Comparison of ENCODE assay signal across 15 mouse cellular contexts in genomic region chr14:57649501-57649900, GRCm38 (mm10). TPM values are rescaled to one million over a fixed set of nuclear protein-coding genes. Genes with fewer than 3 reads are reported as not detected.
DNase-seq lines count a peak whose midpoint lies in the region; ATAC-seq and TF ChIP-seq lines count a peak whose summit lies in the region.
"Had no signal": no experiment of that assay in that cellular context is flagged by ENCODE, and none has a peak within 500 bp of the region (broad histone marks: within the 10 kb centered on the region; RNA-seq: fewer than 3 reads in every experiment).

No protein-coding gene starts in this region.

- no peak overlapping the region for H3K27ac ChIP-seq in hindbrain, postnatal 0 days
- no peak overlapping the region for H3K27ac ChIP-seq in hindbrain, embryonic 14.5 days
- H3K27ac ChIP-seq in heart, embryonic 12.5 days (ENCODE audit: poor library complexity, severe bottlenecking), result no peak overlapping the region
- H3K27ac ChIP-seq: embryonic facial prominence, embryonic 12.5 days; hindbrain, embryonic 15.5 days; limb, embryonic 12.5 days had no signal

- H3K4me3 ChIP-seq in hindbrain, postnatal 0 days (ENCODE audit: low read length), result no peak overlapping the region
- no peak overlapping the region for H3K4me3 ChIP-seq in hindbrain, embryonic 14.5 days (replicated peaks; ENCODE audit: low read length)
- H3K4me3 ChIP-seq in lung, adult 2 months (replicated peaks; ENCODE audit: extremely low read depth, low read depth, low read length), result no peak overlapping the region
- H3K4me3 ChIP-seq in heart, embryonic 12.5 days, result no peak overlapping the region
- H3K4me3 ChIP-seq: embryonic facial prominence, embryonic 12.5 days; hindbrain, embryonic 15.5 days; limb, embryonic 12.5 days had no signal

- no peak for ATAC-seq in hindbrain, postnatal 0 days
- no peak for ATAC-seq in hindbrain, embryonic 14.5 days (ENCODE audit: low FRiP score)
- ATAC-seq in heart, embryonic 12.5 days (ENCODE audit: insufficient number of reproducible peaks, low FRiP score), result no peak

- H3K36me3 ChIP-seq in hindbrain, postnatal 0 days (ENCODE audit: insufficient read depth, low read length), result no peaks in the 10 kb centered on the region
- H3K36me3 ChIP-seq in hindbrain, embryonic 14.5 days (replicated peaks; ENCODE audit: control insufficient read depth, insufficient read depth), result 0 out of 2 replicates have a peak, but pooled peaks cover 6% of the 10 kb centered on the region
- H3K36me3 ChIP-seq in splenic B cell, adult 2 months (ENCODE audit: control insufficient read depth, insufficient read depth, low read length, poor library complexity, severe bottlenecking), result peaks cover 2% of the 10 kb centered on the region; the same call in 1 of the 2 replicates
- no peaks in the 10 kb centered on the region for H3K36me3 ChIP-seq in heart, embryonic 12.5 days
- H3K36me3 ChIP-seq: embryonic facial prominence, embryonic 12.5 days; hindbrain, embryonic 15.5 days; limb, embryonic 12.5 days had no signal

- no peak for TF ChIP-seq POLR2A in lung, adult 2 months (IDR thresholded peaks at IDR 0.05; ENCODE audit: borderline replicate concordance, extremely low read depth, low read depth, low read length)

- no peak overlapping the region for H3K4me2 ChIP-seq in hindbrain, postnatal 0 days (ENCODE audit: low read depth, low read length)
- H3K4me2 ChIP-seq in hindbrain, embryonic 14.5 days (replicated peaks), result no peak overlapping the region
- no peak overlapping the region for H3K4me2 ChIP-seq in heart, embryonic 12.5 days
- H3K4me2 ChIP-seq: embryonic facial prominence, embryonic 12.5 days; hindbrain, embryonic 15.5 days; limb, embryonic 12.5 days had no signal

- H3K4me1 ChIP-seq in hindbrain, postnatal 0 days (ENCODE audit: insufficient read depth, low read length), result no peaks in the 10 kb centered on the region
- no peaks in the 10 kb centered on the region for H3K4me1 ChIP-seq in hindbrain, embryonic 14.5 days (replicated peaks; ENCODE audit: control insufficient read depth, insufficient read depth, low read length)
- H3K4me1 ChIP-seq in lung, adult 2 months (ENCODE audit: control insufficient read depth, insufficient read depth, low read length), result no peaks in the 10 kb centered on the region
- H3K4me1 ChIP-seq in heart, embryonic 12.5 days (replicated peaks), result peaks cover 12% of the 10 kb centered on the region
- H3K4me1 ChIP-seq: hindbrain, embryonic 15.5 days; limb, embryonic 12.5 days had no signal

- no peaks in the 10 kb centered on the region for H3K9me3 ChIP-seq in hindbrain, postnatal 0 days (ENCODE audit: low read length)
- H3K9me3 ChIP-seq in hindbrain, embryonic 14.5 days (ENCODE audit: control insufficient read depth, low read length), result no peaks in the 10 kb centered on the region
- no peaks in the 10 kb centered on the region for H3K9me3 ChIP-seq in heart, embryonic 12.5 days (replicated peaks)
- H3K9me3 ChIP-seq: embryonic facial prominence, embryonic 12.5 days; hindbrain, embryonic 15.5 days; limb, embryonic 12.5 days had no signal

- H3K9ac ChIP-seq in hindbrain, postnatal 0 days (replicated peaks; ENCODE audit: low read length), result no peak overlapping the region
- no peak overlapping the region for H3K9ac ChIP-seq in hindbrain, embryonic 14.5 days
- H3K9ac ChIP-seq in heart, embryonic 12.5 days, result no peak overlapping the region
- H3K9ac ChIP-seq: embryonic facial prominence, embryonic 12.5 days; hindbrain, embryonic 15.5 days; limb, embryonic 12.5 days had no signal

- DNase-seq in hindbrain, postnatal 0 days (ENCODE audit: low spot score), result no peak
- DNase-seq in hindbrain, embryonic 14.5 days (ENCODE audit: low spot score), result no peak
- DNase-seq in lung, postnatal 25 days (ENCODE audit: low spot score), result peak; percentile 2
- DNase-seq in lung, adult 2 months, result no peak
- peak; percentile 27 for DNase-seq in MN1 (ENCODE audit: low spot score)
- peak; percentile 48 for DNase-seq in splenic B cell, adult 2 months (ENCODE audit: low read depth, low spot score)
- no peak for DNase-seq in yolk sac, embryonic 10.5 days (ENCODE audit: low spot score)
- DNase-seq: adrenal gland, postnatal 36 days; heart, postnatal 14 days; kidney, adult 8-10 months; retina, postnatal 1 day had no signal

- TF ChIP-seq CTCF in hindbrain, postnatal 0 days (IDR thresholded peaks at IDR 0.05; ENCODE audit: low read depth), result peak; percentile 21; the same call in 1 of the 2 replicates
- no peak for TF ChIP-seq CTCF in lung, adult 2 months (IDR thresholded peaks at IDR 0.05; ENCODE audit: insufficient read depth, low read length)

- no peaks in the 10 kb centered on the region for H3K27me3 ChIP-seq in hindbrain, postnatal 0 days (ENCODE audit: insufficient read depth, low read length)
- no peaks in the 10 kb centered on the region for H3K27me3 ChIP-seq in hindbrain, embryonic 14.5 days (ENCODE audit: control insufficient read depth, insufficient read depth, low read length)
- H3K27me3 ChIP-seq in splenic B cell, adult 2 months (ENCODE audit: control insufficient read depth, insufficient read depth, low read length, poor library complexity, severe bottlenecking), result no peaks in the 10 kb centered on the region
- H3K27me3 ChIP-seq in heart, embryonic 12.5 days (replicated peaks), result no peaks in the 10 kb centered on the region
- H3K27me3 ChIP-seq: embryonic facial prominence, embryonic 12.5 days; hindbrain, embryonic 15.5 days; limb, embryonic 12.5 days had no signal

RNA-seq across cellular contexts. Expression of gene Xpo4, which starts 15.7 kb away (rescaled TPM):
- total RNA-seq in hindbrain, postnatal 0 days (2014; rRNA removed), result 10.1 and 13.3 TPM in 2 replicates
- 11.9 and 12.4 TPM in 2 replicates for polyA plus RNA-seq in hindbrain, postnatal 0 days (2015; fragmentation: Nextera tagmentation; extraction: Ambion mirVana)
- polyA plus RNA-seq in hindbrain, embryonic 14.5 days (2014; fragmentation: Nextera tagmentation; extraction: Ambion mirVana), result 15.5 and 15.9 TPM in 2 replicates
- polyA plus RNA-seq in lung, adult 2 months (2012; rRNA removed), result 2.3 and 3.8 TPM in 2 replicates
- 19.2 and 19.5 TPM in 2 replicates for polyA plus RNA-seq in heart, embryonic 12.5 days (2016; fragmentation: Nextera tagmentation; extraction: Ambion mirVana)

Comparison
In these comparisons a context has a peak if more than half of its experiments do, and no peak if none do; other contexts are left out.
1. DNase-seq: peak in lung, postnatal 25 days (single experiment), MN1 (single experiment) and splenic B cell, adult 2 months (single experiment); none in hindbrain, postnatal 0 days (single experiment), hindbrain, embryonic 14.5 days (single experiment), lung, adult 2 months (single experiment) and yolk sac, embryonic 10.5 days (single experiment).